Mouse (Mus musculus): ENCODE results near the gene Pip4k2a. TPM values are rescaled to one million over a fixed set of nuclear protein-coding genes. Genes with fewer than 3 reads are reported as not detected.

The Pip4k2a gene
- polyA plus RNA-seq, 1 experiment, result 9.5 TPM

- 51% methylated on average over 17 of the region's 17 CpGs for WGBS
- H3K4me1 ChIP-seq (ENCODE audit: control insufficient read depth, insufficient read depth, low read length), result peaks cover 4% of the 10 kb centered on the region
- TF ChIP-seq CTCF (IDR thresholded peaks at IDR 0.05; ENCODE audit: insufficient read depth, low read length) (no peak), POLR2A (IDR thresholded peaks at IDR 0.05; ENCODE audit: borderline replicate concordance, extremely low read depth, low read depth, low read length) (no peak)
- DNase-seq, result no peak
- H3K4me3 ChIP-seq (replicated peaks; ENCODE audit: extremely low read depth, low read depth, low read length), result no peak overlapping the region
These were observed 73.9 kb downstream of the Pip4k2a start for GRCm38 (mm10) chr2:18923806-18924595.

DNA sequence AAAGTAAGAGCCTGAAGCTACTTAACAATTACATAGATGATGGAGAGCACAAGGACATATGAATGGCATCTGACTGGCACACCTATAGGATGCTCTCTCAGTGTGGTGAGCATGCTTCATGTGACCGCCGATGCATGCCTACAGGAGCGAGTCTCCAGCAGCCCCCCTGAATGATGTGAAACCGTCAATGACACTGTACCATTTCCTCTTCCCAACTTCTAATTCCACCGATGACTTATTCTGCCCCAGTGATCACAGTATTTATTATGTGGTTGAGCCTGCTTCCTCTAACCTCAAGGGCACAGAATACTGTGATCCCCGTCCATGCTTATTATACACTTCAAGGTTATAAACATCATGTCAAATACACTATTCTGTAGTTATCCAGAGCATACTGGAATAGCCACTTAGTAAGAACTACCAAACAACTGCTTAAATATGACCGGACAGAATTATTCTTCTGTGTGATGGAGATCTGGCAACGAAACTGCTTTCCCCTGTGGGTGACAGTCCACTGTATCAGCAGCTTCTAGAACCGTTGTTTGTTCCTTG is 74.8 kb downstream of the Pip4k2a start:
- 61% methylated on average over 9 of the region's 9 CpGs for WGBS
- TF ChIP-seq CTCF (IDR thresholded peaks at IDR 0.05; ENCODE audit: insufficient read depth, low read length), result no peak
- TF ChIP-seq POLR2A (IDR thresholded peaks at IDR 0.05; ENCODE audit: borderline replicate concordance, extremely low read depth, low read depth, low read length), result no peak
- peaks cover 3% of the 10 kb centered on the region for H3K4me1 ChIP-seq (ENCODE audit: control insufficient read depth, insufficient read depth, low read length)
- no peak overlapping the region for H3K4me3 ChIP-seq (replicated peaks; ENCODE audit: extremely low read depth, low read depth, low read length)
- DNase-seq, result no peak

- no peak for TF ChIP-seq CTCF (IDR thresholded peaks at IDR 0.05; ENCODE audit: insufficient read depth, low read length)
- Histone ChIP-seq H3K4me3 (replicated peaks; ENCODE audit: extremely low read depth, low read depth, low read length) (no peak overlapping the region), H3K4me1 (ENCODE audit: control insufficient read depth, insufficient read depth, low read length) (no peaks in the 10 kb centered on the region; the same call in 1 of the 2 replicates)
- DNase-seq, result no peak
- 48% methylated on average over 1 of the region's 1 CpGs for WGBS
These were observed 76.3 kb downstream of the Pip4k2a start for GRCm38 (mm10) chr2:18921570-18922180.

- Histone ChIP-seq H3K4me1 (ENCODE audit: control insufficient read depth, insufficient read depth, low read length) (peaks cover under 1% of the 10 kb centered on the region; the same call in 1 of the 2 replicates), H3K4me3 (replicated peaks; ENCODE audit: extremely low read depth, low read depth, low read length) (no peak overlapping the region)
- WGBS, result 53% methylated on average over 2 of the region's 2 CpGs
- TF ChIP-seq POLR2A (IDR thresholded peaks at IDR 0.05; ENCODE audit: borderline replicate concordance, extremely low read depth, low read depth, low read length) (no peak), CTCF (IDR thresholded peaks at IDR 0.05; ENCODE audit: insufficient read depth, low read length) (no peak)
- no peak for DNase-seq
These were observed 77.5 kb downstream of the Pip4k2a start for GRCm38 (mm10) chr2:18920461-18920877.

- H3K4me1 ChIP-seq (ENCODE audit: control insufficient read depth, insufficient read depth, low read length), result peaks cover 3% of the 10 kb centered on the region; the same call in 1 of the 2 replicates
- H3K4me3 ChIP-seq (replicated peaks; ENCODE audit: extremely low read depth, low read depth, low read length), result no peak overlapping the region
- DNase-seq, result no peak
- 59% methylated on average over 5 of the region's 5 CpGs for WGBS
- TF ChIP-seq CTCF (IDR thresholded peaks at IDR 0.05; ENCODE audit: insufficient read depth, low read length) (no peak), POLR2A (IDR thresholded peaks at IDR 0.05; ENCODE audit: borderline replicate concordance, extremely low read depth, low read depth, low read length) (no peak)
These were observed 78.0 kb downstream of the Pip4k2a start for GRCm38 (mm10) chr2:18919797-18920354.

DNA sequence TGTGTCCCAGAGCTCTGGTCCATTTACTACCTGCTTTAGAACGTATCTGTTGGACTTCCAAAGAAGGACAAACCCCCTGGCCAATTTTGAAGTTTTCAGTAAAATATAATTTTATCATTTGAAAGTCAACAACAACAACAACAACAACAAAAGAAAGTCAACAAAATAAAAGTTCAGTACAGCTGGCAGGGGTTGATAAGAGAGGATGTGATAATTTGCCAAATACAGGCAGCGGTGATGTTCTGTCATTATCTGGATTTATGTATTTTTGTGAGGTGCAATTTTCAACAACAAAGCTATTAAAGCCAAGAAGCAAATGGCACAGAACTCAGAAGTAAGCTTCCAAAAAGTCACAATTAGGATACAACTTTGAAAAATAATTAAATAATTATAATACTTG is 80.1 kb downstream of the Pip4k2a start:
- DNase-seq, result no peak
- Histone ChIP-seq H3K4me3 (replicated peaks; ENCODE audit: extremely low read depth, low read depth, low read length) (no peak overlapping the region), H3K4me1 (ENCODE audit: control insufficient read depth, insufficient read depth, low read length) (peaks cover 3% of the 10 kb centered on the region; the same call in 1 of the 2 replicates)
- 93% methylated on average over 2 of the region's 2 CpGs for WGBS
- TF ChIP-seq CTCF (IDR thresholded peaks at IDR 0.05; ENCODE audit: insufficient read depth, low read length) (no peak), POLR2A (IDR thresholded peaks at IDR 0.05; ENCODE audit: borderline replicate concordance, extremely low read depth, low read depth, low read length) (no peak)

DNA sequence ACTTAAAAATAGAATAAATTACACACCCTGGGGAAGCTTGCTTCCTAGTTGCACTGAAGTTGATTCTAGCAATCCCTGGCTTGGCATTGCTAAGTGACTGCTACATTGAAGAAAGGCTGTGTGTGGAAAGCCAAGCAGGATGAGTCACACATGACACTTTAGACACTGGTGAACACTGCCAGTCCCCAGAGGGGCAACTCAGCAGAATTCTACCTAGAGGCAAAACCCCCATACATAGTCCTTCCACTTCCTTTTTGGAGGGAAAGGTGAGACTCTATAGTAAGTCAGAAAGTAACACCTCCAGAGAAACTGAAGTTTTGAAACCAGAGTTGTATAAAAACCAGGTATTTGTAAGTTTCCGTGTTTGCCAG is 80.6 kb downstream of the Pip4k2a start:
- Histone ChIP-seq H3K4me3 (replicated peaks; ENCODE audit: extremely low read depth, low read depth, low read length) (no peak overlapping the region), H3K4me1 (ENCODE audit: control insufficient read depth, insufficient read depth, low read length) (peaks cover 3% of the 10 kb centered on the region; the same call in 1 of the 2 replicates)
- 77% methylated on average over 1 of the region's 1 CpGs for WGBS
- DNase-seq, result no peak
- TF ChIP-seq CTCF (IDR thresholded peaks at IDR 0.05; ENCODE audit: insufficient read depth, low read length) (no peak), POLR2A (IDR thresholded peaks at IDR 0.05; ENCODE audit: borderline replicate concordance, extremely low read depth, low read depth, low read length) (no peak)

- TF ChIP-seq CTCF (IDR thresholded peaks at IDR 0.05; ENCODE audit: insufficient read depth, low read length) (no peak), POLR2A (IDR thresholded peaks at IDR 0.05; ENCODE audit: borderline replicate concordance, extremely low read depth, low read depth, low read length) (no peak)
- 71% methylated on average over 14 of the region's 14 CpGs for WGBS
- H3K4me3 ChIP-seq (replicated peaks; ENCODE audit: extremely low read depth, low read depth, low read length), result no peak overlapping the region
- DNase-seq, result no peak
- H3K4me1 ChIP-seq (ENCODE audit: control insufficient read depth, insufficient read depth, low read length), result peaks cover 3% of the 10 kb centered on the region; the same call in 1 of the 2 replicates
These were observed 81.1 kb downstream of the Pip4k2a start for GRCm38 (mm10) chr2:18916615-18917379.

GRCm38 (mm10) chr2:18916042-18916407 is 81.9 kb downstream of the Pip4k2a start:
- 61% methylated on average over 2 of the region's 2 CpGs for WGBS
- no peak for TF ChIP-seq CTCF (IDR thresholded peaks at IDR 0.05; ENCODE audit: insufficient read depth, low read length)
- TF ChIP-seq POLR2A (IDR thresholded peaks at IDR 0.05; ENCODE audit: borderline replicate concordance, extremely low read depth, low read depth, low read length), result no peak
- H3K4me3 ChIP-seq (replicated peaks; ENCODE audit: extremely low read depth, low read depth, low read length), result no peak overlapping the region
- DNase-seq, result no peak
- H3K4me1 ChIP-seq (ENCODE audit: control insufficient read depth, insufficient read depth, low read length), result peaks cover 3% of the 10 kb centered on the region; the same call in 1 of the 2 replicates

All from lung, adult 2 months (tissue).